Comparison of ENCODE assay signal across 1 mouse cellular context in the genomic region with DNA sequence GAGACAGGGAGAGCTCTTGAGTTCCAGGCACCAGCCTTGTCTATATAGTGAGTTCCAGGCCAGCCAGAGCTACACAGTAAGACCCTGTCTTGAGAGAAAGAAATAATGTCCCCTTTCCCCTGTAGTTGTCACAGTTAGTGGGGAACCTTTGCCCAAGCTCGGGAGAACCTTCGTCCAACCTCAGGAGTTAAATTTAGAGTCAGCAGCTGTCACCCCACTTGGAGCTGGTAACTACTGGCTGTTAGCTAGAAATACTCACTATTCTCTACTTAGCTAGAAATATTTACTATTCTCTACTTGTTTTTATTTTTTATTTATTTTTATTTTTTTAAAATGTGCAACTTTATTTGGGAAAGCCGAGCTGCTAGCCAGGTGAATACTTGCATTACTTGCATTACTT.
TF ChIP-seq lines count a peak whose summit lies in the region.

No protein-coding gene starts in this region.

TF ChIP-seq in CH12.LX, 34 proteins besides CTCF, POLR2A, EP300 and RAD21 (continued from another document):
- TF ChIP-seq JUN (IDR thresholded peaks at IDR 0.05; ENCODE audit: insufficient read depth, low read depth, low read length) (no peak), USF1 (IDR thresholded peaks at IDR 0.05; ENCODE audit: low read depth, low read length) (no peak), POLR2AphosphoS2 (IDR thresholded peaks at IDR 0.05; ENCODE audit: low read depth, low read length) (no peak), MAX (IDR thresholded peaks at IDR 0.05; ENCODE audit: low read length) (no peak), ZC3H11A (IDR thresholded peaks at IDR 0.05; ENCODE audit: low read depth, low read length) (no peak)
TF ChIP-seq in CH12.LX: peak in this region for 0.
